Mouse (Mus musculus) liver, embryonic 15.5 days (tissue): ENCODE measurements around the gene Sema3b. TPM values are rescaled to one million over a fixed set of nuclear protein-coding genes. Genes with fewer than 3 reads are reported as not detected.
A peak's percentile ranks its signal among the peaks of the same experiment; 100 is the strongest.

Source experiments
- ATAC-seq: fragments of 200-750 bp; cut with Nextera tagmentation; 2 replicates; pipeline ENCODE4 v1.8.0; 2017; ENCODE audit warnings: moderate number of reproducible peaks, mild to moderate bottlenecking, moderate library complexity; ENCODE audit not compliant: insufficient read depth
- H3K27ac ChIP-seq: fragments of 300-500 bp; sonication (generic); replicated peaks from 2 replicates; pipeline ENCODE4 v1.5.1; 2015; ENCODE audit warnings: mild to moderate bottlenecking, inconsistent platforms
- H3K27me3 ChIP-seq: fragments of 300-500 bp; sonication (generic); 2 replicates; pipeline ENCODE4 v1.6.1; 2015; ENCODE audit warnings: mild to moderate bottlenecking, inconsistent platforms
- H3K36me3 ChIP-seq: fragments of 300-500 bp; sonication (generic); replicated peaks from 2 replicates; pipeline ENCODE4 v1.6.1; 2015; ENCODE audit warnings: moderate library complexity, mild to moderate bottlenecking, inconsistent platforms
- H3K4me1 ChIP-seq: fragments of 300-500 bp; sonication (generic); replicated peaks from 2 replicates; pipeline ENCODE4 v1.6.1; 2015; ENCODE audit warnings: inconsistent platforms
- H3K4me2 ChIP-seq: fragments of 300-500 bp; sonication (generic); 2 replicates; pipeline ENCODE4 v1.6.1; 2015; ENCODE audit warnings: moderate library complexity, mild to moderate bottlenecking, inconsistent platforms
- H3K4me3 ChIP-seq: fragments of 300-500 bp; sonication (generic); replicated peaks from 2 replicates; pipeline ENCODE4 v1.5.1; 2015; ENCODE audit warnings: mild to moderate bottlenecking, inconsistent platforms
- H3K9ac ChIP-seq: fragments of 300-500 bp; sonication (generic); 2 replicates; pipeline ENCODE4 v1.6.1; 2015; ENCODE audit warnings: moderate library complexity, mild to moderate bottlenecking, inconsistent platforms
- H3K9me3 ChIP-seq: fragments of 300-500 bp; sonication (generic); replicated peaks from 2 replicates; pipeline ENCODE4 v1.6.1; 2016; ENCODE audit warnings: inconsistent platforms
- WGBS: fragments of 180-500 bp; shearing (Covaris S2); methylation state at CpG from one replicate; pipeline ENCODE4 v1.1.7; 2015; ENCODE audit warnings: mixed read lengths; ENCODE audit not compliant: insufficient replicate concordance; 5-methylcytosine and 5-hydroxymethylcytosine counted together
- polyA plus RNA-seq: library from polyadenylated mRNA; unstranded; fragments of >200 nt; fragmentation: Nextera tagmentation; extraction: Ambion mirVana; gene quantifications from 2 replicates; pipeline ENCODE4 v1.2.1, GENCODE M21; 2015

The Sema3b gene
- polyA plus RNA-seq, 1 experiment from 2014 or later: 0.74 TPM

GRCm38 (mm10) chr9:107633091-107633660, 24.1 kb upstream of the Sema3b start:
- Histone ChIP-seq H3K36me3 (peaks cover 25% of the 10 kb centered on the region), H3K27ac (peak overlapping the region; percentile 89), H3K4me3 (peak overlapping the region; percentile 81), H3K4me2 (peak overlapping the region; percentile 99), H3K4me1 (peaks cover 78% of the 10 kb centered on the region), H3K27me3 (no peaks in the 10 kb centered on the region), H3K9me3 (no peaks in the 10 kb centered on the region), H3K9ac (peak overlapping the region; percentile 93)
- WGBS: 1% methylated on average over 33 of the region's 33 CpGs
- ATAC-seq: peak; percentile 23

GRCm38 (mm10) chr9:107632478-107632877, 23.4 kb upstream of the Sema3b start:
- ATAC-seq: 0 out of 2 replicates have a peak, but pooled peaks have one; percentile 1
- peaks cover 85% of the 10 kb centered on the region for H3K4me1 ChIP-seq
- H3K27me3 ChIP-seq: no peaks in the 10 kb centered on the region
- H3K27ac ChIP-seq: peak overlapping the region; percentile 89
- peaks cover 32% of the 10 kb centered on the region for H3K36me3 ChIP-seq
- peak overlapping the region; percentile 93 for H3K9ac ChIP-seq
- 23% methylated on average over 6 of the region's 6 CpGs for WGBS
- H3K9me3 ChIP-seq: no peaks in the 10 kb centered on the region
- H3K4me3 ChIP-seq: peak overlapping the region; percentile 81
- H3K4me2 ChIP-seq: peak overlapping the region; percentile 99

- 90% methylated on average over 8 of the region's 8 CpGs for WGBS
- H3K4me3 ChIP-seq: peak overlapping the region; percentile 81
- peak overlapping the region; percentile 89 for H3K27ac ChIP-seq
- H3K4me1 ChIP-seq: peaks cover 88% of the 10 kb centered on the region
- H3K9me3 ChIP-seq: no peaks in the 10 kb centered on the region
- ATAC-seq: no peak
- H3K9ac ChIP-seq: no peak overlapping the region
- peak overlapping the region; percentile 99 for H3K4me2 ChIP-seq
- H3K36me3 ChIP-seq: peaks cover 32% of the 10 kb centered on the region
- no peaks in the 10 kb centered on the region for H3K27me3 ChIP-seq
These were observed 22.8 kb upstream of the Sema3b start for GRCm38 (mm10) chr9:107631861-107632260.

GRCm38 (mm10) chr9:107631311-107631826, 22.3 kb upstream of the Sema3b start:
- ATAC-seq: no peak
- H3K36me3 ChIP-seq: peaks cover 32% of the 10 kb centered on the region
- peak overlapping the region; percentile 99 for H3K4me2 ChIP-seq
- no peaks in the 10 kb centered on the region for H3K27me3 ChIP-seq
- peak overlapping the region; percentile 89 for H3K27ac ChIP-seq
- H3K4me3 ChIP-seq: no peak overlapping the region
- 83% methylated on average over 9 of the region's 9 CpGs for WGBS
- no peak overlapping the region for H3K9ac ChIP-seq
- peaks cover 93% of the 10 kb centered on the region for H3K4me1 ChIP-seq
- H3K9me3 ChIP-seq: no peaks in the 10 kb centered on the region

GRCm38 (mm10) chr9:107630576-107630975, 21.5 kb upstream of the Sema3b start:
- H3K9ac ChIP-seq: no peak overlapping the region
- H3K4me1 ChIP-seq: peaks cover 93% of the 10 kb centered on the region

GRCm38 (mm10) chr9:107629901-107630425, 20.9 kb upstream of the Sema3b start:
- 45% methylated on average over 14 of the region's 14 CpGs for WGBS
- Histone ChIP-seq H3K36me3 (peaks cover 44% of the 10 kb centered on the region), H3K4me3 (peak overlapping the region; percentile 11; the same call in 1 of the 2 replicates), H3K9me3 (no peaks in the 10 kb centered on the region), H3K9ac (0 out of 2 replicates have a peak overlapping the region, but pooled peaks have one; percentile 25), H3K4me1 (peaks cover 96% of the 10 kb centered on the region), H3K27me3 (no peaks in the 10 kb centered on the region), H3K27ac (peak overlapping the region; percentile 80), H3K4me2 (peak overlapping the region; percentile 57)
- no peak for ATAC-seq

More at GRCm38 (mm10) chr9:107630576-107630975, 21.5 kb upstream of the Sema3b start:
- no peak for ATAC-seq
- peak overlapping the region; percentile 57 for H3K4me2 ChIP-seq
- peaks cover 38% of the 10 kb centered on the region for H3K36me3 ChIP-seq
- no peaks in the 10 kb centered on the region for H3K9me3 ChIP-seq
- H3K27ac ChIP-seq: peak overlapping the region; percentile 80
- no peaks in the 10 kb centered on the region for H3K27me3 ChIP-seq
- WGBS: 42% methylated on average over 4 of the region's 4 CpGs
- no peak overlapping the region for H3K4me3 ChIP-seq

GRCm38 (mm10) chr9:107629411-107629730, 20.3 kb upstream of the Sema3b start:
- peaks cover 99% of the 10 kb centered on the region for H3K4me1 ChIP-seq
- 0 out of 2 replicates have a peak overlapping the region, but pooled peaks have one; percentile 25 for H3K9ac ChIP-seq
- H3K27ac ChIP-seq: peak overlapping the region; percentile 80
- peaks cover 50% of the 10 kb centered on the region for H3K36me3 ChIP-seq
- H3K27me3 ChIP-seq: no peaks in the 10 kb centered on the region
- ATAC-seq: no peak
- H3K9me3 ChIP-seq: no peaks in the 10 kb centered on the region
- peak overlapping the region; percentile 57 for H3K4me2 ChIP-seq
- H3K4me3 ChIP-seq: peak overlapping the region; percentile 11; the same call in 1 of the 2 replicates
- 2% methylated on average over 4 of the region's 4 CpGs for WGBS

GRCm38 (mm10) chr9:107628721-107629410, 19.8 kb upstream of the Sema3b start:
- peaks cover 55% of the 10 kb centered on the region for H3K36me3 ChIP-seq

GRCm38 (mm10) chr9:107627387-107628255, 18.6 kb upstream of the Sema3b start:
- Histone ChIP-seq H3K4me3 (no peak overlapping the region), H3K27me3 (no peaks in the 10 kb centered on the region), H3K4me2 (peak overlapping the region; percentile 57; the same call in 1 of the 2 replicates), H3K27ac (peak overlapping the region; percentile 80), H3K4me1 (peaks cover 89% of the 10 kb centered on the region), H3K36me3 (peaks cover 60% of the 10 kb centered on the region), H3K9ac (no peak overlapping the region), H3K9me3 (no peaks in the 10 kb centered on the region)
- 47% methylated on average over 20 of the region's 20 CpGs for WGBS
- ATAC-seq: no peak

More at GRCm38 (mm10) chr9:107628721-107629410, 19.8 kb upstream of the Sema3b start:
- 43% methylated on average over 15 of the region's 15 CpGs for WGBS
- Histone ChIP-seq H3K4me3 (peak overlapping the region; percentile 14), H3K4me1 (peaks cover 99% of the 10 kb centered on the region), H3K9ac (0 out of 2 replicates have a peak overlapping the region, but pooled peaks have one; percentile 25), H3K9me3 (no peaks in the 10 kb centered on the region), H3K4me2 (peak overlapping the region; percentile 57), H3K27me3 (no peaks in the 10 kb centered on the region), H3K27ac (peak overlapping the region; percentile 80)
- no peak for ATAC-seq

- H3K36me3 ChIP-seq: peaks cover 62% of the 10 kb centered on the region
- peak overlapping the region; percentile 66 for H3K27ac ChIP-seq
- H3K4me2 ChIP-seq: peak overlapping the region; percentile 43
- peak; percentile 47; the same call in 1 of the 2 replicates for ATAC-seq
- WGBS: 5% methylated on average over 2 of the region's 2 CpGs
- H3K9me3 ChIP-seq: no peaks in the 10 kb centered on the region
- peaks cover 81% of the 10 kb centered on the region for H3K4me1 ChIP-seq
- no peaks in the 10 kb centered on the region for H3K27me3 ChIP-seq
- H3K9ac ChIP-seq: peak overlapping the region; percentile 40; the same call in 1 of the 2 replicates
- H3K4me3 ChIP-seq: no peak overlapping the region
These were observed 17.8 kb upstream of the Sema3b start for GRCm38 (mm10) chr9:107626844-107627277.
